Mouse (Mus musculus): Measurements from ENCODE around the gene Gm12166.
"Not testable (repeated sequence)": the region's sequence is repeated elsewhere in the genome, so short reads cannot be mapped to it uniquely, and the experiment has no call there.

The Gm12166 gene

GRCm38 (mm10) chr11:46052105-46052659 is at the start of gene Gm12166:
TSS of gene Gm12166 (minus strand) at chr11:46052321.
- not testable (repeated sequence) for DNase-seq (ENCODE audit: low spot score in 2 of 2)

DNA sequence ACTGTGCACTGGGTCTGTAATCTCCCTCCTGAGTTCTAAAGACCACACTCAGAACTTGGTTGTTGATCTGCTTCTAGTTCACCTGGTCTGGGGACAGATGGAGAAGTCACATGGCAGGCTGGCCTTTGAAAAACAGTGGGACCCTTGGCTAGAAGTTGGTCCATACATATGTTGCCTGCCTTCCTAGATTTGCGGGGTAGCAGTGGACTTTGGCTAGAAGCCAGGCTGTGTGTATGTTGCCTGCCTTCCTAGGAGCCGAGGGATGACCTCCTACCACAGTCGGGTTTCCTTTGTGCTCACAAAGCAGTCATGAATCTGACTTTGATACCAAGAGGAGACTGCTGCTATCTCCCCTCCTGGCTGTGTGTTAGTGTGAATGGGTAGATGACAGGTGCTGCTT is 44.9 kb upstream of the Gm12166 start:
- no peak for DNase-seq (ENCODE audit: low spot score in 2 of 2)

- no peak for DNase-seq (ENCODE audit: low spot score in 2 of 2)
Observed at GRCm38 (mm10) chr11:46096265-46096649, 44.1 kb upstream of the Gm12166 start.

DNA sequence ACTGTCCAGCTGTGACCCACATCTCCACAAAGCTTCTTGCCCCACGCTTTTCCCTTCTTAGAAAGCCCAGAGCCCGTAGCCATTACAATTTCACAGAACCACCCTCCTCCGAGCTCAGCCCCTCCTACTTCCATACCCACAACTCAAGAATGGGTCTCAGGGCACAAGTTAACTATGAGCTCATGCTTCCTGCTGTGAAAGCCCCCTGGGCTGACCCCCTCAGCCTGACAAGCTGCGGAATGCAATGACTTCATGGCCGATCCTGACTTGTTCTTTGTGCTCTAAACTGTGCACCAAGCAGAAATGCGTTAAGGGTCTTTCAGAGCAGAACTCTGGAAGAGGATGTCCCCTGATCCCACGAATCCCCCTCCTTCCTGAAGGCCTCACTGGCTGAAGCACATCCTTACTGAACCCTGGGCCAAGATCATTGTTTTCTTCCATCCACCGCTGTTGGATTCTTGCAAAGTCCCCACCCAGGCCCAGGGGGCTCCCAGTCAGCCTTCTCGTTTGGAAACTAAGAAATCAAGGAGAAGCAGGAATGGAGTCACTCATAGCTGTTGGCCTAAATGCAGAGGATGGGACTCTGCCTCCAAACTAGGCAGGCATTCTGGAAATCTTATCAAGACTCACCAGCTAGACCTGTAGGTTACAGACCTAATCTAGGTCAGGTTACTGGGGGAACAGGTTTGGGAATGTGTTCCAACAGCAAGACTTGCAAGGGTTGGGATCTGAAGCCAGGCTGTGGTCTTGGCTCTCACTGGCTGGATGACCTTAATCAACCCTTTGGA is 43.5 kb upstream of the Gm12166 start:
- DNase-seq (ENCODE audit: low spot score in 2 of 2), result no peak

DNA sequence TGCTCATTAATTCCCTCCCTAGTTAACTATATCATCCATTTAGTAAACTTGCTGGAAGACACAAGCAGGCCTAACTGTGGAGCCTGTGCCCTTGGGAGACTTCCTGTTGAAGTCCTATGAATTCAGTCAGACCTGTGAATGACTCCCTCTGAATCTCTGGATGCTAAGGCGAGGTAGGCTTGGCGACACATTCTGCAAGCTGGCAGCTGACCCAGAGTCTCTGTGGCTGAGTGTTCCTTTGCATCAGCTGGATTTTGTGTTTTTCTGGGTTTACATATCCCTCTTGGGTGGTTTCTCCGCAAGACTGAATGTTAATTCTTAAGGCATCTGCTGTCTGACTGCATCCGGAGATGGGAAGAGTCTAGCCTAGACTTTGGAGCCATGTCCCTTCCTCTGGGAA is 40.0 kb upstream of the Gm12166 start:
- no peak for DNase-seq (ENCODE audit: low spot score in 2 of 2)

DNA sequence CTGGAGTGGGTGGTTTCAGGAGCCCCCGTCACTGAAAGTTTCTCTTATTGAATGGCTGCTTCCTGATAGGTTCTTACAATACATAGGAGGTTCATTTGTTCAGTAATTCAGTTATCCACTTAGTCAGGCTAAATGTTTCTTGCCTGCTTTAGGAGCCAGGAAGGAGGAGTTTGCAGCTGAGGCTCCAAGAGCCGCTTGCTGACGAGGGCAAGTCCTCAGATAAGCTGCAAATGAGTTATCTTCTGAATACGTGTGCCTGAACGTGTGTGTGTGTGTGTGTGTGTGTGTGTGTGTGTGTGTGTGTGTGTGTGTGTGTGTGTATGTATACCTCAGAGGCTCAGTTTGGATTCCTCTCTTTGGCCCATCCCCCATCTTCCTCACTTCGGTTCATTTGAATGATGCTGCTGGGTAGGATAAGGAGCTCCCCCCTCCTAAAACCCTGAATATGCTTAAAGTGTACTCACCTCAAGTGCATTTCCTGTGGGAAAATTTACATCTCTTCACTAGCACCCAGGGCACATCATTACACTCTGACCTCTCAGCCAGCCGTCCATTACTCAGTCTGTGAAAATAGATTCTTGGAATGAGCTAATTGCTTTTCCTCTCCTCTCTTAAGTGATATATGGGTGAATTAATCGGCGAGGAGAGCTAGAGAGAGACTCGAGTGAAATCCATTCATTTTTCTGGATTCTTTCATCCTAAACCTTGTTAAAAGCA is 39.0 kb upstream of the Gm12166 start:
- DNase-seq (ENCODE audit: low spot score in 2 of 2), result no peak

- DNase-seq (ENCODE audit: low spot score in 2 of 2), result no peak
Observed at GRCm38 (mm10) chr11:46090036-46090725, 38.1 kb upstream of the Gm12166 start.

DNA sequence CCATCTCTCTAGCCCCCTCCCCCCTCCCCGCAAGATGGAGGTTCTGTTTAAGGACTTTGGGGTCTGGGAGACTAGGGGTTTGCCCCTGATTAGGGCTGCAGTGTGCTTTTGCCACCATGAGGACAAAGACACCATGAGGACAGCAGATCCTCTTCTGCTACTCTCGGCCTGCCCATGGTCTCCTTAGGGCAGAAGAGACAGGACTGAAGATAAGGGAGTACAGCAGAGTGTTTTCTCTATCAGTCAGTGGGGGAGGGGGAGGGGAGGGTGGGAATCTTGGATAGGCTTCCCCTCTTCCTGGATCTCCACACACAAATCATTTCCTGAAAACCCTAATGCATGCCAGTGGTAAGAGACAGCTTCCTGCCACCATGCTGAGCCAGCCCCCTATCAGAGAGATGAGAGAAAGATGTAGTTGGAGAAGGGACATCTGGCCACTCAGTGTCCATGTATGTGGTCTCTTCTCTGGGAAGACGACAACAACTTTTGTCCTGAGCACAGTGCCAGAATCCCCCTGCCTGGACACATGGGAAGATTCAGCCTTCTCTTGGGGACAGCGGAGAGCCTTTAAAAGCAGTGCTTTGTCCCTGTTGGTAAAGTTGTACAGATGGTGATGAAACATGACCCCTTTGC is 37.1 kb upstream of the Gm12166 start:
- no peak for DNase-seq (ENCODE audit: low spot score in 2 of 2)

- no peak for DNase-seq (ENCODE audit: low spot score in 2 of 2)
Observed at GRCm38 (mm10) chr11:46086446-46086845, 34.3 kb upstream of the Gm12166 start.

GRCm38 (mm10) chr11:46085398-46086163 is 33.5 kb upstream of the Gm12166 start:
- DNase-seq (ENCODE audit: low spot score in 2 of 2), result no peak

DNA sequence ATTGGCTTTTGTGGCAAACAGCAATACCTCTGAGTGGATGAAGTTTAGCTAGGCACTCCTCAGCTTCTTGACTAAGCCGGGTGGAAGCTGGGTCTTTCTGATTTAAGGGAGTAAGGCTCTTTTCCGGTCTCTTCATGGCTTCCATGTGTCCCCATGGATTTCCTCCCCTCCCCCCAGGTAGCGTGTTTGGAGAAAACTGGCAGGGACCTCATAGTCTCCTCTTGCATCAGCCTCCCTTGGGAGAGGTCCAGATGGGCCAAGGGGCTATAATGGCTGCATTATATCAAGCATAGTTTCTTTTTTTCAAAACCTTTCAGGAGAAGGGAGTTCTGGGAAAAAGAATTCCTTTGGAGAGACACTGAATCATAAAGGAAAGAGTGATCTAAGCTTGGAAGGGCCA is 32.4 kb upstream of the Gm12166 start:
- DNase-seq (ENCODE audit: low spot score in 2 of 2), result no peak

- DNase-seq (ENCODE audit: low spot score in 2 of 2), result no peak
Observed at GRCm38 (mm10) chr11:46083835-46084444, 31.8 kb upstream of the Gm12166 start.

GRCm38 (mm10) chr11:46083405-46083804 is 31.3 kb upstream of the Gm12166 start:
- DNase-seq (ENCODE audit: low spot score in 2 of 2), result no peak

DNA sequence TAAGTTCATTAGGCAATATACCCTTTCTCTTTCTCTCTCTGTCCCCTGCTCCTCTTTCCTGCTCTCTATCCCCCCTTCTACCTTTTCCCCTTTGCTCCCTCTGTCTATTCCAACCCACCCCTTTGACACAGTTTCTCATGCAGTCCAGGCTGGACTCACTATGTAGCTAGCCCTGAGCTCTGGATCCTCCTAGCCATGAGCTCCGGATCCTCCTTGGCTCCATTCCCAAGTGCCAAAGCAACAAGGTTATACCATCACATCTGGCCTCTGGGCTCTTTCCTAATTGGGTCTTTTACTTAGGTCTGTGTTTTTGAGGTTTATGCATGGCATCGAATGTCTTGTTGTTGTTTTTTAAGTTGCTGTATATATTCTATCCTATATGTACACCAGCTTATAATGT is 29.0 kb upstream of the Gm12166 start:
- no peak for DNase-seq (ENCODE audit: low spot score in 2 of 2)

DNA sequence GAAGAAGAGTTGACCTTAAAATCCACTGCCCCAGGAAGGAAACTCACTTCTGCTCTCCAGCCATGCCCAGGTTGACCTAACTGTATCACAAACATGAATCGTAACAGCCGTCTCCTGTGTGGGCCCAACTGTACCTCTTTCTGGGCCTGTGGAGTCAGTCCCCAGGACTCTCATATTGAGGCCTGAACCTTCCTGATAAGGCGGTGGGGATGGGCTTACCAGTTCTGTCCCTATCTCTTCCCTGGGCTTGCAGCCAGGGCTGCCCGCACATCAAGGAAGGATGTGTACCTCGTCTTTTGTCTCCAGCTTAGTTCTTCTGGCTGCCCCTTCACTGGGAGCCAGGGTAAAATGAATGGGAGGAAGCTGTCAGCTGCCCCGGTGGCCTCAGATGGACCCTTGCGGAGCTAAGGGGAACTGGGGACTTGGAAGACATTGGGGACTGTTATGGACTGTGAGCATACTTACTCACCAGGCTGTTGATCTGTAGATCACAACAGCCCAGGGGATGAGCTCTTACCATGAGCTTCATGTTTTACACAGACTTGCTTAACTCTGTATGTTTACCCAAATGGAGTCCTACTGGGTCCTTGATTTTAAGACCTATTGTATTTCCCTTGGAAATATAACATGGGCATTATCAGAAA is 25.7 kb upstream of the Gm12166 start:
- no peak for DNase-seq (ENCODE audit: low spot score in 2 of 2)

- no peak for DNase-seq (ENCODE audit: low spot score in 2 of 2)
Observed at GRCm38 (mm10) chr11:46077304-46077703, 25.2 kb upstream of the Gm12166 start.

DNA sequence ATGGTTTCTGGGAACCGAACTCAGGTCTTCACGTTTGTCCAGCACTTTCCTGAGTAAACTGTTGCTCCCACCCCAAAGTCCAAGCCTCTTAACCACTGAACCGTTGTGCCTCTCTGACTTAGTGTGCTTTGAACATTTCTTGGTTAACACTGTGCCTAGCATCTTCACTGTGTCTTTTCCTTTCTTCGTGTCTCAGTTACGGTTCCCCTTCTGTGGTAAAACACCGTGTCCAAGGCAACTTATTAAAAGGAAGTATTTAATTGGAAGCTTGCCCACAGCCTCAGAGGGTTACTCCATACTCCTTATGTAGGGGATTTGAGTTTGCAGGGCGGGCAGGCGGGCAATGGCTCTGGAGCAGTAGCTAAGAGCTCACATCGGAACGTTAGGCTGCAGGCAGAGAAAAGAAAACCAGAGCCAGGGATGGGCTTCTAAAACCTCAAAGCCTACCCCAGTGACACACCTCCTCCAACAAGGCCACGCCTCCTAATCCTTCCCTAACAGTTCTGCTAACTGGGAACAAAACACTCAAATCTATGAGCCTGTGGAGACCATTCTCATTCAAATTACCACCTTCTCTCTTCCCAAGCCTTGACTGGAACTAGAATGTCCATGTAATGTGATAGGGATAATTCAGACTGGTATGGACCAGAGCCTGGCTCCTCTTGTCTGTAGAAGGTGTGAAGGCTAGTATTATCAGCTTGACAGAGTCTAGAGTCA is 24.5 kb upstream of the Gm12166 start:
- no peak for DNase-seq (ENCODE audit: low spot score in 2 of 2)

- DNase-seq (ENCODE audit: low spot score in 2 of 2), result no peak
Observed at GRCm38 (mm10) chr11:46075507-46075906, 23.4 kb upstream of the Gm12166 start.

DNA sequence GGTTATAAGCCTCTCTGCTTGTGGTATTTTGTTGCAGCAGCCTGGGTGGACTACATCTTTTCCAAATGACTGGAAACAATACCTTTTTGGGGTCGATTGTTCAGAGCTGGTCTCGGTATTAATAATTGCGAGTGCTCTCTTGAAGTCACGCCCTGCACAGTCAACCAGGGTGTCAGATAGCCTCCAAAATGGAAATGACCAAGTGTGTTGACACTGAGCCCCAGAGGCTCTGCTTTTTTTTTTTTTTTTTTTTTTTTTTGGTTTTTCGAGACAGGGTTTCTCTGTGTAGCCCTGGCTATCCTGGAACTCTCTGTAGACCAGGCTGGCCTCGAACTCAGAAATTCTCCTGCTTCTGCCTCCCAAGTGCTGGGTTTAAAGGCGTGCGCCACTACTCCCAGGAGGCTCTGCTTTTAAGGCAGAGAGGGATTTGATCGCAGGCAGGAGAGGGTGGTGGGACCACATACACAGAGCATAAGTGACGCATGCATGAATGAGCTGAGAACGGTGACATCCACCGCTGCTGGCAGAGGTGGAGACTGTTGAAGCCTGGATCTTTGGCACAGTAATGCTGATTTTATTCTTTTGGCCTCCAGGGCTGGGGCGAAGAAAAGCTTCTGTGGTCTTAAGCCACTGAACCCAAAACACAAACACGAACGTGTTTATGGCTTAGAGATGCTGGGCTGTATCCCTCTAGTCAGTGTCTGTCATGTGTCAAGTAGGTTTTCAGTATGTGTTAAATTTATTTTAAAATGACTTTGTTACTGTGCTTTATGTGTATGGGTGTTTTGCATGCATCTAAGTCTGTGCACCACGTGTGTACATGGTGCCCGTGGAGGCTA is 21.9 kb upstream of the Gm12166 start:
- DNase-seq (ENCODE audit: low spot score in 2 of 2), result no peak
